Mouse (Mus musculus) cortical plate, adult 2 months (tissue): ENCODE measurements around the gene 6820408C15Rik. TPM values are rescaled to one million over a fixed set of nuclear protein-coding genes. Genes with fewer than 3 reads are reported as not detected.
A peak's percentile ranks its signal among the peaks of the same experiment; 100 is the strongest.
"Not testable (repeated sequence)": the region's sequence is repeated elsewhere in the genome, so short reads cannot be mapped to it uniquely, and the experiment has no call there.

Source experiments
- H3K27ac ChIP-seq: fragments of 200-500 bp; 2 replicates; pipeline ENCODE4 v1.5.1; 2012; ENCODE audit warnings: low read length, control low read depth, inconsistent platforms; ENCODE audit not compliant: insufficient read depth
- H3K4me1 ChIP-seq: fragments of 200-500 bp; 2 replicates; pipeline ENCODE4 v1.6.1; 2011; ENCODE audit warnings: low read length; ENCODE audit not compliant: control insufficient read depth, insufficient read depth
- H3K4me3 ChIP-seq: fragments of 200-500 bp; 2 replicates; pipeline ENCODE4 v1.5.1; 2011; ENCODE audit warnings: mild to moderate bottlenecking, low read length, control low read depth; ENCODE audit not compliant: insufficient read depth
- CTCF ChIP-seq: fragments of 200-500 bp; IDR thresholded peaks from 2 replicates; pipeline ENCODE4 v1.5.1; 2011; ENCODE audit warnings: mild to moderate bottlenecking, control low read depth, low read length; ENCODE audit not compliant: insufficient read depth; ENCODE audit errors: extremely low read depth
- POLR2A ChIP-seq: fragments of 200-500 bp; IDR thresholded peaks from 2 replicates; pipeline ENCODE4 v1.6.1; 2011; ENCODE audit warnings: mild to moderate bottlenecking, low read length, control low read depth; ENCODE audit not compliant: insufficient read depth; ENCODE audit errors: extremely low read depth
- polyA plus RNA-seq: library from polyadenylated mRNA; depleted of rRNA; stranded (reverse); fragments of >200 nt; gene quantifications from 2 replicates; pipeline ENCODE4 v1.2.3, GENCODE M21; 2012

6820408C15Rik gene
- polyA plus RNA-seq, 1 experiment, result 3.7 TPM

DNA sequence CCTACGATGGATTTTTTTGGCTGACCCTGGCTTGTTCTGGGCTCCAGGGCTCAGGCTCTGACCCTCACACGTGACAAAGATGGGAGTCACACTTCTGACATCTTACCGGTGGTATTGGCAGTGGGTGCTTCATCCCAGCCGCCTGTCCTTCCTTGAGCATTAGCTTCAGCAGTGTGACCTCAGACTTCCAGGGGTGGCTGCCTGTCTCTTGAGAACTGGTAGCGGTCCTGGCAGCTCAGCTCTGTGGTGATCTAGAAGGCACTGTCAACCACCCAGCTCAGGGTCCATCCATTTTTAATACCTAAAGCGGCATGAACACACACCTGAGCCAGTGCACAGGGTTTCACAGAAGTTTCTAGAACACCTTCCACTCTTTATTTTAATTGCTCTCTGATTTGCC lies 5.6 kb upstream of the 6820408C15Rik start:
- peaks cover 6% of the 10 kb centered on the region for H3K4me1 ChIP-seq
- no peak overlapping the region for H3K27ac ChIP-seq
- H3K4me3 ChIP-seq, result no peak overlapping the region
- TF ChIP-seq CTCF (no peak), POLR2A (no peak)

DNA sequence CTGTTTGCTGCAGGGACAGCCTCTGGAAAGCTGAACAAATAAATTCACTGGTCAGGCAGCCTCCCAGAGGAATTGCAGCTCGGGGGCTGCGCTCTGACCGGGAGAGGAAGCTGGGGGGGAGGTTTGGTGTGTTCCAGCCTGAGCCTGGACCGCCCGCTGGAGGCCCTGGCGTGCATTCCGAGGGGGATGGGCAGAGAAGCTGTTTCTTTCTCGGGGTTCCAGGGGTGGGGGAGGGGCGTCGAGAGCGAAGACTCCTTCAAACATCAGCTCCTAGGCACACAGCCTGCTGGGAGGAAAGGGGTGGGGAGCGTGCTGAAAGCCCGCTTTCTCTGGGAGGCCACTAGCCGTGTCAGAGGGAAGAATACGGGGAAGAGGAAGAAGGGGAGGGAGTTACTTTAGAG lies 4.4 kb upstream of the 6820408C15Rik start:
- peaks cover 5% of the 10 kb centered on the region for H3K4me1 ChIP-seq
- H3K4me3 ChIP-seq, result no peak overlapping the region
- H3K27ac ChIP-seq, result peak overlapping the region; percentile 51; the same call in 1 of the 2 replicates
- TF ChIP-seq POLR2A, result 0 out of 2 replicates have a peak, but pooled peaks have one; percentile 43
- TF ChIP-seq CTCF, result no peak

DNA sequence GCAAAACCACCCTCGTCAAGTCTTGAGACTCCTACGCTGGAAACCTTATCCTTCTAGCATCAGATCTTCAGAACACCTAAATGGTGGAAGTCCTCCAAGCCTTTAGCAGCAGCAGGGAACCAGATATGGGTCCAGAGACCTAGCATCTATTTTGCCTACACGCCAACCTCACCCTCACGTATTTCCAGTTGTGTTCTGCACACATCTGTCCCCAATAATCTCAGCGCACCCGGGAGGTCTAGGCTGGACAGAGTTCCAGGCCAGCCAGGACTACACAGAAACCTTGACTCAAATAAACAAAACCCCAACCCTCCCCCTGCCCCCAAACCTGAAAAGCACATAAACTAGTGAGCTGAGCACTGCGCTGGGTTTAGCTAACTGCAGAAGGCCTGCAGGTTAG lies 3.9 kb upstream of the 6820408C15Rik start:
- Histone ChIP-seq H3K4me3 (no peak overlapping the region), H3K27ac (peak overlapping the region; percentile 26; the same call in 1 of the 2 replicates), H3K4me1 (peaks cover 4% of the 10 kb centered on the region)
- no peak for TF ChIP-seq CTCF
- no peak for TF ChIP-seq POLR2A

DNA sequence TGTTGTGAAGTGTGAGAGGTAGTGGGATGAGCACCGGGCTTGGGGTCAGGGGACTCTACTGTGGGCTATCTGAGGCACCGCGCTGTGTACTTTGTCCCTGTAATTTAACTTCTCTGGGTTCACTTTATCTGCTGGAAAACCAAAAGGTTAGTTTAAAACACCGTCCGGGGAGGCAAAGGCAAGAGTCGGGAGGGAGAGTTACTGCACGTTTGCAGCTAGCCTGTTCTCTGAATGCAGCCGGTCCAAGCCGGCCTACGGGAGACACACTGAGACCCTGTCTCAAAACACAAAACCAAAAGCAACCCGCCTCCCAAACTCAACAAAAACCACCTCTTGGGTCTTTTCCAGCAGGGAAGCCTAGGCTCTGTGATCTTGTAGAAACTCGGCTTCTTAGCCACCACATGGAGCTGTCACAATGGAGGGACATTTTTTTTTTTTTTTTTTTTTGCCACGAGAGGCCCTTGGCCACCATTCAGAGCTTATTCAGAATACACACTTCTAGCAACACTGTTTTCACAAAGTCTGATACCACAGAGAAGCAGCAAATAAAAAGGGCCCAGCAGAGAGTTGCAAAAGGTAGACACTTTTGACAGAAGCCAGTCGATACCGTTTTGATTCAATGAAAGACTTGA lies 2.7 kb upstream of the 6820408C15Rik start:
- TF ChIP-seq CTCF (no peak), POLR2A (no peak)
- H3K4me1 ChIP-seq, result peaks cover 4% of the 10 kb centered on the region
- H3K27ac ChIP-seq, result no peak overlapping the region
- peak overlapping the region; percentile 19 for H3K4me3 ChIP-seq

DNA sequence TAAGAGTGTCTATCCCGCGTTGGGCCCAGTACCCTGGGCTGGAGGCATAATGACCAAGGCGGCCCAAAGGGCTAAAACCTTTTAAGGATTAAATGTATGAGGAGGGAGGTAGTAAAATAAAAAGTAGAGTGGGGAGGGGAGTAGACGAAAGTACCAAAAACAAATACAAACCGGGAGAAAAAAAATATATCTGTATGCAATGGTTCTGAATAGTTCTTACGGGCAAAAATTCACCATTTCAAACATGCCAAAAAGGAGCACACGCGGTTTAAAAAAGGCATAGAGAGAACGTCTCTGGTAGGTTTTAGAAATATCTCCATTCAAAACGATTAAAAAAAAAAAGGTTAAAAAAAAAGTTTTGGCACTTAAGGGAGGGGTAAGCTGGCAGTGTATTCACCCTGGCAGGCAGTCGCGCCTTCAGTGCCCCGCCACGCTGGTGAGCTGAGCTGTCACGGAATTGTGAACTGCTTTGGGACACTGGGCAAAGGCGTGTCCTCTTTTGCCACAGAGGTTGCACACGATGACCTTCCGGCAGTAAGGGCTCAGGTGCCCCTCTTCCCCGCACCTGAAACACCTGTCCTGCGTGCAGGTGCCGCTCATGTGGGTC lies 2.1 kb upstream of the 6820408C15Rik start:
- no peak for TF ChIP-seq POLR2A
- no peak for TF ChIP-seq CTCF
- Histone ChIP-seq H3K27ac (peak overlapping the region; percentile 19; the same call in 1 of the 2 replicates), H3K4me1 (peaks cover 4% of the 10 kb centered on the region), H3K4me3 (peak overlapping the region; percentile 97)

DNA sequence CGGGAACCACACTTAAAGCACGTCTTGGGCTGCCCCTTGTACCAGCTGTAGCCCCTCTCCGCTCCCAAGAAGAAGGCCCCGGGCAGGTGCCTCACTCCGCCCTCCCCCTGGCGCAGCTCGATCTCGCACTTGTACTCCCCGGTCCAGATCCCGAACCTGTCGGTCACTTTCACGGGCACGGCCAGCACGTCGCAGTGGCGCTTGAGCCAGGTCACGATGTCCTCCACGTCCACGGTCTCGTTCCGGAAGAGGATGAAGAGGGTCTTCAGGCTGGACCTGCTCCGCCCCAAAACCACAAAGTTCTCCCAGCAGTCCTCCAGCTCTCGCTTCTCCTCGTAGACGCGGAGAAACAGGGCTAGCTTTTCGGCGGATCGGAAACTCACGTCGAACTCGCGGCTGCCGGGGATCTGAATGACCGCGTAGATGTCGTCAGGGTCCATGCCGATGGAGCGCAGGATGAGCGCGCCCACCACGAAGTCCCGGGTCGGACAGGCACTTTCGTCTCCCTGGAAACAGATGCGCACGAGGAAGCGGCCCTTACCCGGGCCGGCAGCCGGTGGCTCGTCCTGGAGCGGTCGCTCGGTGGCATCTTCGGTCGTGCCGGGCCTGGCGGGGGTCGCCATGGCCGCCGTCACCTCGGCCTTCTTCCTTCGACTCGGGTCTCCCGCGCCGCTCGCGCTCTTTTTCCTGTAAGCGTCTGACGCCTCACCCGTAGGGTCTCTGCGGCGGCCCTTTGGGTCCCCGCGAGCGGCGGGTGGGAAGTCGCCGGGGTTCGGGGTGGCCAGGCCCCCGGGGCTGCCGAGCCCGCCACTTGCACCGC lies 1.4 kb upstream of the 6820408C15Rik start:
- peak overlapping the region; percentile 97 for H3K4me3 ChIP-seq
- TF ChIP-seq CTCF (no peak), POLR2A (no peak)
- H3K4me1 ChIP-seq, result peaks cover 4% of the 10 kb centered on the region
- H3K27ac ChIP-seq, result peak overlapping the region; percentile 65

DNA sequence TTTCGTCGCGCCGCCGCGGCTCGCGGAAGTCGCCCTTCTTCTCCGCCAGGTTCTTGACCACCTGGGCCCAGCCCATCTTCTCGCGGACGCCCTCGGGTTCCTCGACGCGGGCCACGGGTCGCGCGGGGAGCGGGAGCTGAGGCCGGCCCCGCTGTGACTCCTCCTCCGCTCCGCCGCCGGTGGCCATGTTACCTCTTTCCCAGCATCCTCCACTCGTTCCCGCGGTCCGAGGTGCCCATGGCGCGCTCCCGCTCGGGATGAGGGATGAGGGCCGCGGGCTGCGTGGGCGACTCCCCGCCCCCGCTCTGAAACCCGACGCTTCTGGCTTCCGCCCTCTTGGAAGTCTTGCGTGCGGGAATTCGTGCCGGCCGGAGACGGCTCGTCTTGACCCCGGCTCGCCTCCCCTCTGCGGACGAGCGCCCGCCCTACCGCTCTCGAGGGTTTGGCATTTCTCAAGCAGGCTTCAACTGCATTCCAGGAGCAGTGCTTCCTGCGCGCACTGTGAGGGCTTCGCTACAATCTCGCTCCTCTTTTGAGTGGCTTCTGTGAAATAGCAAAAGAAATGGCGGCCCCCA lies 709 bp upstream of the 6820408C15Rik start, which contains the start of gene Zcchc3:
Gene Zcchc3 (minus strand): TSS at position 437 of the 575 bp plus-strand sequence.
- peak within 1 kb of the TSS; percentile 65 for H3K27ac ChIP-seq
- H3K4me1 ChIP-seq, result peaks cover 4% of the 10 kb centered on the region
- H3K4me3 ChIP-seq, result peak within 1 kb of the TSS; percentile 97
- TF ChIP-seq CTCF (no peak), POLR2A (peak; percentile 62)

DNA sequence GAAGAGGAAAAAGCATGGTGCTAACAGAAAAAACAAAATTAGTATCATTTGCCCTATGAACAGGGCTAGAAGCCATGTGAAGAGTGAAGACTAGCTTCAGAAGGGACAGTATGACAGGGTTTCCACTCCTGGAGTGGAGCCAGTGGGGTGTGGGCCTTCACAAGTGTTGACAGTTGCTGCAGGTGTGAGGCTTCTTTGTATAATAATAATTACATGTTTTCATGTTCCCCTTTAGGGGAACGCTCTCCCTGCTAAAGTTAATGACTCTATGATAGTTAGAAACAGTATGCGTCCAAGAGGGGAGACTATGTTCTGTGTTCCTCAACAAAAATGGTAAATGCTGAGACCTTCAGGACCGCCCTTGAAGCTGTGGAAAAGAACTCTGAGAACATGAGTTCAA lies 399 bp downstream of the 6820408C15Rik start:
- TF ChIP-seq POLR2A, result no peak
- no peak for TF ChIP-seq CTCF
- H3K4me3 ChIP-seq, result no peak overlapping the region
- H3K4me1 ChIP-seq, result peaks cover 4% of the 10 kb centered on the region
- no peak overlapping the region for H3K27ac ChIP-seq

DNA sequence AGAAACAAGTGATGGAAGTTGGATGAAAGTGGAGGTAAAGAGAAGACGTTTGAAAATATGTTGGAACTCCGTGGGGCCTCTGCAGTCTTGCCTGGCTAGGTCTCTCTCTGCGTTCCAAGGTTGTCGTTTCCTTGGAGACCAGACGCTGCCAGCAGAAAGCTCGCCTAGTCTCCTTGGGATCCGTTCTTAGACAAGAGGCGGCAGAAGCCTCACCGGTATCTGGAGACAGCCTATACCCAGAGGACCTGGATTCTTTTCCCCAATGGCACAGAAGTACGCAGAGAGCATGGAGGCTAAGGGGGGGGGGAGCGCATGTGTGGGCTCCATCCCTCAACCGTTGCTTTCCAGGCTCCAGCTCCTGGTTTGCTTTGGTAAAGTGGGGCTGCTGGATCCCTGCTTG lies 12.1 kb downstream of the 6820408C15Rik start:
- Histone ChIP-seq H3K4me1 (no peaks in the 10 kb centered on the region), H3K4me3 (0 out of 2 replicates have a peak overlapping the region, but pooled peaks have one; percentile 1), H3K27ac (no peak overlapping the region)
- TF ChIP-seq CTCF (no peak), POLR2A (no peak)

DNA sequence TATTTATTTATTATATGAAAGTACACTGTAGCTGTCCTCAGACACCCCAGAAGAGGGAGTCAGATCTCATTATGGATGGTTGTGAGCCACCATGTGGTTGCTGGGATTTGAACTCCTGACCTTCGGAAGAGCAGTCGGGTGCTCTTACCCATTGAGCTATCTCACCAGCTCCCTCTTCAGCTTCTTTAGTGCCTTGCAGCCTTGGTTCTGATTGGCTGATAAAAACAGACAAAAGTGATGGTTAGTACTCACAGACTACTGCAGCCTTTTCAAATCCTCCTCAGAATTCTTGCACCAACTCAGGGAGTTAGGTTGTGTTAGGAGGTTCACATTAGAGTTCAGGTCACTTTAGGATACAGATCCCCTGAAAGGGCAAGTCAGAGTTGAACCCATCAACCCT lies 13.1 kb downstream of the 6820408C15Rik start:
- H3K4me3 ChIP-seq, H3K27ac ChIP-seq, H3K4me1 ChIP-seq: not testable (repeated sequence)
